Mouse (Mus musculus) embryonic facial prominence, embryonic 14.5 days (tissue): ENCODE results near the gene Tgfbr3. TPM values are rescaled to one million over a fixed set of nuclear protein-coding genes. Genes with fewer than 3 reads are reported as not detected.

ENCODE experiments used
- ATAC-seq: fragments of 200-750 bp; cut with Nextera tagmentation; 2 replicates; pipeline ENCODE4 v1.8.0; 2017; ENCODE audit warnings: low read depth, moderate number of reproducible peaks, moderate TSS enrichment
- DNase-seq: peaks from one replicate; pipeline ENCODE4 v3.0.0-alpha.2; 2015; ENCODE audit warnings: low spot score
- H3K27ac ChIP-seq: fragments of 300-500 bp; sonication (generic); replicated peaks from 2 replicates; pipeline ENCODE4 v1.5.1; 2014; ENCODE audit warnings: low read depth, mild to moderate bottlenecking, low read length, moderate library complexity
- H3K27me3 ChIP-seq: fragments of 300-500 bp; sonication (generic); replicated peaks from 2 replicates; pipeline ENCODE4 v1.6.1; 2014; ENCODE audit warnings: low read length; ENCODE audit not compliant: control insufficient read depth, insufficient read depth
- H3K36me3 ChIP-seq: fragments of 300-500 bp; sonication (generic); 2 replicates; pipeline ENCODE4 v1.6.1; 2014; ENCODE audit warnings: low read length, mixed read lengths; ENCODE audit not compliant: control insufficient read depth, insufficient read depth
- H3K4me1 ChIP-seq: fragments of 300-500 bp; sonication (generic); 2 replicates; pipeline ENCODE4 v1.6.1; 2014; ENCODE audit warnings: antibody characterized with exemption, low read length; ENCODE audit not compliant: control insufficient read depth, insufficient read depth
- H3K4me2 ChIP-seq: fragments of 300-500 bp; sonication (generic); 2 replicates; pipeline ENCODE4 v1.6.1; 2014; ENCODE audit warnings: low read depth, mild to moderate bottlenecking, low read length, moderate library complexity, mixed read lengths
- H3K4me3 ChIP-seq: fragments of 300-500 bp; sonication (generic); 2 replicates; pipeline ENCODE4 v1.5.1; 2014; ENCODE audit warnings: low read depth, mild to moderate bottlenecking, low read length
- H3K9ac ChIP-seq: fragments of 300-500 bp; sonication (generic); 2 replicates; pipeline ENCODE4 v1.6.1; 2014; ENCODE audit warnings: low read depth, mild to moderate bottlenecking, low read length, moderate library complexity, mixed read lengths
- H3K9me3 ChIP-seq: fragments of 300-500 bp; sonication (generic); 2 replicates; pipeline ENCODE4 v1.6.1; 2016; ENCODE audit warnings: low read length; ENCODE audit not compliant: control insufficient read depth
- WGBS: fragments of 180-500 bp; shearing (Covaris S2); extraction: QIAGEN DNeasy Blood & Tissue Kit; methylation state at CpG from one replicate; pipeline ENCODE4 v1.1.7; 2014; 5-methylcytosine and 5-hydroxymethylcytosine counted together
- polyA plus RNA-seq: library from polyadenylated mRNA; unstranded; fragments of >200 nt; fragmentation: Nextera tagmentation; extraction: Ambion mirVana; gene quantifications from 2 replicates; pipeline ENCODE4 v1.2.1, GENCODE M21; 2014

The Tgfbr3 gene
- polyA plus RNA-seq, 1 experiment from 2014 or later = 36.5 TPM

GRCm38 (mm10) chr5:107129304-107129703 lies 160.1 kb downstream of the Tgfbr3 start:
- no peak overlapping the region for H3K4me3 ChIP-seq
- 54% methylated on average over 5 of the region's 5 CpGs for WGBS
- peaks cover 23% of the 10 kb centered on the region for H3K4me1 ChIP-seq
- H3K9me3 ChIP-seq = no peaks in the 10 kb centered on the region
- H3K36me3 ChIP-seq = peaks cover 61% of the 10 kb centered on the region
- DNase-seq (no peak), ATAC-seq (no peak; the same call in 1 of the 2 replicates)
- no peaks in the 10 kb centered on the region for H3K27me3 ChIP-seq
- no peak overlapping the region for H3K9ac ChIP-seq
- 0 out of 2 replicates have a peak overlapping the region, but pooled peaks have one; percentile 5 for H3K27ac ChIP-seq
- H3K4me2 ChIP-seq = no peak overlapping the region

DNA sequence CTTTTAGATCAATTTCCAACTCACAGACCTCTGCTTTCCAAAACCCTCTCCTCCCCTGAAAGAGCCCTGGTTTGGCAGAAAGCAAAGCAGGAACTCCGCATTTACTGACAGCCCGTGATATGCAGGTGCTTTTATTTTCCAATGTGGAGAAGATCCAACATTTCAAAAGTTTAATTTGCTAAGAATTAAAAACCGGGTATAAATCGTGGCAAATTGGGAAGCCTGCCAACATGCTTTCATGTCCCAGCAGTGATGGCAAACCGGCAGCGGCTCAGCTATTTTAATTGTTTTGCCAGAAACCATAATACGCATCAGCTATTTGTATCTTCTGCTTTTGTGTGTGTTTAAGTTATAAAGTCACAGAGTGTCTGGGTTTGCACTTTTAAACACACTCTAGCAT lies 162.9 kb downstream of the Tgfbr3 start:
- Histone ChIP-seq H3K4me1 (peaks cover 47% of the 10 kb centered on the region), H3K27ac (peak overlapping the region; percentile 33; the same call in 1 of the 2 replicates), H3K36me3 (peaks cover 39% of the 10 kb centered on the region), H3K9me3 (no peaks in the 10 kb centered on the region), H3K4me2 (no peak overlapping the region), H3K9ac (no peak overlapping the region), H3K4me3 (no peak overlapping the region), H3K27me3 (no peaks in the 10 kb centered on the region)
- DNase-seq (peak; percentile 82), ATAC-seq (no peak)
- WGBS = 36% methylated on average over 7 of the region's 7 CpGs

GRCm38 (mm10) chr5:107125131-107125530 lies 164.3 kb downstream of the Tgfbr3 start:
- H3K36me3 ChIP-seq = peaks cover 39% of the 10 kb centered on the region
- DNase-seq = peak; percentile 38
- no peak overlapping the region for H3K4me3 ChIP-seq
- WGBS = 46% methylated on average over 6 of the region's 6 CpGs
- no peak overlapping the region for H3K9ac ChIP-seq
- H3K4me1 ChIP-seq = peaks cover 47% of the 10 kb centered on the region
- no peak overlapping the region for H3K4me2 ChIP-seq
- H3K27ac ChIP-seq = peak overlapping the region; percentile 75
- H3K27me3 ChIP-seq = no peaks in the 10 kb centered on the region
- H3K9me3 ChIP-seq = no peaks in the 10 kb centered on the region
- ATAC-seq = no peak

DNA sequence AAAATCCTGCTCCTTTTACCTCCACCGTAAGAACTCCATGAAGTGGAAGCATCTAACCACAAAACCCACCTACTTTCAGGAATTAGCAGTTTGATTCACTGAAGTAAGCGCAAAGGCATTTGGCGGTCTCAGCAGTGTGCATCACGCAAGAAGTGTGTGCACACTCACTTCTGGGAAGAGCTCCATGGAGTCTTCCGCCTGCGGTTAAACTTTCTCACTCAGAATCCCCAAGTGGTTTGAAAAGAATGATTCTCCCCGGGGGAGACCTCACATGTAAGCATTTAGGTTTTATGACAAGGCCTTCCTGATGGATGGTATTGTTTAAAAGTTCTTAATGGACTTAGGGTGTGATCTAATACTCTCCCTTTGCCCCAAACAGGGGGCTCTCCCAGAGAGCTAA lies 164.9 kb downstream of the Tgfbr3 start:
- peak; percentile 88 for DNase-seq

GRCm38 (mm10) chr5:107122622-107123021 lies 166.8 kb downstream of the Tgfbr3 start:
- H3K27me3 ChIP-seq = no peaks in the 10 kb centered on the region

More for the DNA sequence above, 164.9 kb downstream of the Tgfbr3 start:
- H3K9me3 ChIP-seq = no peaks in the 10 kb centered on the region
- H3K4me2 ChIP-seq = no peak overlapping the region
- 48% methylated on average over 7 of the region's 7 CpGs for WGBS
- no peaks in the 10 kb centered on the region for H3K27me3 ChIP-seq
- peak overlapping the region; percentile 75 for H3K27ac ChIP-seq
- no peak overlapping the region for H3K4me3 ChIP-seq
- peaks cover 47% of the 10 kb centered on the region for H3K4me1 ChIP-seq
- no peak overlapping the region for H3K9ac ChIP-seq
- H3K36me3 ChIP-seq = peaks cover 36% of the 10 kb centered on the region
- no peak for ATAC-seq

GRCm38 (mm10) chr5:107121086-107121485 lies 168.3 kb downstream of the Tgfbr3 start:
- DNase-seq = no peak
- Histone ChIP-seq H3K27ac (no peak overlapping the region), H3K4me1 (peaks cover 37% of the 10 kb centered on the region), H3K36me3 (peaks cover 39% of the 10 kb centered on the region), H3K27me3 (no peaks in the 10 kb centered on the region), H3K9me3 (no peaks in the 10 kb centered on the region), H3K4me2 (no peak overlapping the region), H3K9ac (no peak overlapping the region), H3K4me3 (no peak overlapping the region)
- 64% methylated on average over 10 of the region's 10 CpGs for WGBS
- no peak for ATAC-seq

More at GRCm38 (mm10) chr5:107122622-107123021, 166.8 kb downstream of the Tgfbr3 start:
- H3K4me2 ChIP-seq = no peak overlapping the region
- no peak overlapping the region for H3K4me3 ChIP-seq
- H3K27ac ChIP-seq = peak overlapping the region; percentile 15
- DNase-seq (no peak), ATAC-seq (no peak)
- WGBS = 54% methylated on average over 4 of the region's 4 CpGs
- no peak overlapping the region for H3K9ac ChIP-seq
- peaks cover 45% of the 10 kb centered on the region for H3K4me1 ChIP-seq
- peaks cover 33% of the 10 kb centered on the region for H3K36me3 ChIP-seq
- H3K9me3 ChIP-seq = no peaks in the 10 kb centered on the region

DNA sequence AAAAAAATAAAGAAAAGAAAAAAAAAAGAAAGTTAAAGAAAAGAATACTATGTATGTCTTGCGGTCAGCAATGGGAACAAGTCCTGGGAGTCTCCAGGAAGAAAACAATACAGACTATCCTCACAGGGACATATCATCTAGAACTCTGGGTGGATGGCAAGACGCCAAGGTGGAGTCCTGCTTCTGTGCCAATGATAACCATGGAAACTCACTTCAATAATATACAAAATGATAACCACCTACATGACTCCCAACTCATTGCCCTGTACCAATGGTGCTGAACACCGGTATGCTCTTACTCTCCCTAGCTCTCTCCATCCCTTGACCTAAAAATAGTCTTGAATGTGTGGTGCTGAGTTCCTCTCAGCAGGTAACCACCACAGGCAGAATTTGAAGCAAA lies 168.8 kb downstream of the Tgfbr3 start:
- H3K27me3 ChIP-seq = no peaks in the 10 kb centered on the region
- ATAC-seq = no peak
- no peak overlapping the region for H3K9ac ChIP-seq
- DNase-seq = no peak
- H3K4me2 ChIP-seq = no peak overlapping the region
- WGBS = 86% methylated on average over 3 of the region's 3 CpGs
- H3K9me3 ChIP-seq = no peaks in the 10 kb centered on the region
- H3K4me1 ChIP-seq = peaks cover 33% of the 10 kb centered on the region
- H3K27ac ChIP-seq = no peak overlapping the region
- peaks cover 34% of the 10 kb centered on the region for H3K36me3 ChIP-seq
- no peak overlapping the region for H3K4me3 ChIP-seq

GRCm38 (mm10) chr5:107119896-107120295 lies 169.5 kb downstream of the Tgfbr3 start:
- Histone ChIP-seq H3K36me3 (peaks cover 32% of the 10 kb centered on the region), H3K4me2 (no peak overlapping the region), H3K27me3 (no peaks in the 10 kb centered on the region), H3K9me3 (no peaks in the 10 kb centered on the region), H3K27ac (no peak overlapping the region), H3K9ac (no peak overlapping the region), H3K4me1 (peaks cover 26% of the 10 kb centered on the region), H3K4me3 (no peak overlapping the region)
- ATAC-seq = no peak
- WGBS = 59% methylated on average over 6 of the region's 6 CpGs
- DNase-seq = no peak

DNA sequence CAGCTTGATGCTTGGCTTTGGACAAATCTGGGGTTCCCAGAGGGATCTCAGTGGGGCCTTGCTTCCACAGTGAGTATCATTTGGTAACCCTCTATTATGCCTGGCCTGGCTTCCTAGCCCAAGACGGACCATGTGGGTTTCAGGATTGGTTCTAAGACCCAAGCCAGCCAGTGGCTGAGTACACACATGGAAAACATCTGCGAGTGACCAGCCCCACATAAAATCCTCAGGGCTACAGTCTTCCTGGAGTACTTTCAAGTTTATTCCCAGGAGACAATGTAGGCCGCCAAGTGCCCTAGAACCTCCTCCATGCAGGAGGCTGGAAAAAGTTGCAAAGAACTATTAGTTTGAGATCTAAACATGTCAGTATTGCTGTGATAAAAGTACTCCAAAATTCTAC lies 172.6 kb downstream of the Tgfbr3 start:
- H3K9ac ChIP-seq = no peak overlapping the region
- peaks cover 6% of the 10 kb centered on the region; the same call in 1 of the 2 replicates for H3K4me1 ChIP-seq
- no peaks in the 10 kb centered on the region for H3K9me3 ChIP-seq
- no peak overlapping the region for H3K4me2 ChIP-seq
- H3K4me3 ChIP-seq = no peak overlapping the region
- peaks cover 38% of the 10 kb centered on the region for H3K36me3 ChIP-seq
- ATAC-seq = no peak
- H3K27me3 ChIP-seq = no peaks in the 10 kb centered on the region
- DNase-seq = peak; percentile 37
- 65% methylated on average over 3 of the region's 3 CpGs for WGBS
- 0 out of 2 replicates have a peak overlapping the region, but pooled peaks have one; percentile 23 for H3K27ac ChIP-seq
